Mouse (Mus musculus) cerebellum, adult 18-20 months (tissue): ENCODE results near the gene Strn.

Experiments
- DNase-seq, 2 experiments: peaks; one replicate each; pipeline ENCODE4 v3.0.0; 2021

Gene Strn

GRCm38 (mm10) chr17:78737096-78737495, at the start of gene Strn:
TSS of gene Strn (minus strand) at chr17:78737196.
- no peak for DNase-seq

- DNase-seq = no peak
Measured at GRCm38 (mm10) chr17:78778765-78779164, 41.8 kb upstream of the Strn start.

GRCm38 (mm10) chr17:78772317-78772716, 35.3 kb upstream of the Strn start:
- DNase-seq = no peak

- DNase-seq = no peak
Measured at GRCm38 (mm10) chr17:78770932-78771331, 33.9 kb upstream of the Strn start.

- DNase-seq = no peak
Measured at GRCm38 (mm10) chr17:78769341-78769740, 32.3 kb upstream of the Strn start.

- no peak for DNase-seq
Measured at GRCm38 (mm10) chr17:78768937-78769336, 31.9 kb upstream of the Strn start.

- no peak for DNase-seq
Measured at GRCm38 (mm10) chr17:78767546-78767945, 30.6 kb upstream of the Strn start.

GRCm38 (mm10) chr17:78766084-78766483, 29.1 kb upstream of the Strn start:
- DNase-seq = no peak

GRCm38 (mm10) chr17:78763272-78763671, 26.3 kb upstream of the Strn start:
- DNase-seq = no peak

GRCm38 (mm10) chr17:78752938-78753655, 16.1 kb upstream of the Strn start:
- DNase-seq = no peak

- no peak for DNase-seq
Measured at GRCm38 (mm10) chr17:78752064-78752463, 15.1 kb upstream of the Strn start.

GRCm38 (mm10) chr17:78748440-78748839, 11.4 kb upstream of the Strn start:
- DNase-seq = no peak

GRCm38 (mm10) chr17:78738416-78738815, 1.4 kb upstream of the Strn start:
- no peak for DNase-seq

- DNase-seq = no peak
Measured at GRCm38 (mm10) chr17:78737771-78738170, 775 bp upstream of the Strn start.

GRCm38 (mm10) chr17:78736473-78736988, 465 bp downstream of the Strn start:
- DNase-seq = peak; percentile 99

GRCm38 (mm10) chr17:78735731-78736472, 1.1 kb downstream of the Strn start:
- DNase-seq = peak; percentile 36 to 47

GRCm38 (mm10) chr17:78734806-78735205, 2.2 kb downstream of the Strn start:
- DNase-seq = no peak

GRCm38 (mm10) chr17:78732056-78732455, 4.9 kb downstream of the Strn start:
- DNase-seq = peak; percentile 28 to 34

- no peak for DNase-seq
Measured at GRCm38 (mm10) chr17:78726746-78727449, 10.1 kb downstream of the Strn start.

GRCm38 (mm10) chr17:78724461-78725055, 12.4 kb downstream of the Strn start:
- DNase-seq = no peak

- DNase-seq = no peak
Measured at GRCm38 (mm10) chr17:78721690-78722089, 15.3 kb downstream of the Strn start.

- DNase-seq = no peak
Measured at GRCm38 (mm10) chr17:78719086-78719485, 17.9 kb downstream of the Strn start.

GRCm38 (mm10) chr17:78710258-78710657, 26.7 kb downstream of the Strn start:
- no peak for DNase-seq
